Mouse (Mus musculus) left cerebral cortex, postnatal 14 days (tissue): ENCODE data around the gene Utp3. TPM values are rescaled to one million over a fixed set of nuclear protein-coding genes. Genes with fewer than 3 reads are reported as not detected.
A peak's percentile ranks its signal among the peaks of the same experiment; 100 is the strongest.
"Not testable (repeated sequence)": the region's sequence is repeated elsewhere in the genome, so short reads cannot be mapped to it uniquely, and the experiment has no call there.

ENCODE experiments used
- DNase-seq, 2 experiments: peaks; one replicate each; pipeline ENCODE4 v3.0.0; 2021 to 2022; ENCODE audit warnings: low spot score in 2 of 2, mixed read lengths in 1 of 2
- intact Hi-C: fragments of 180-260 bp; cut with DNase I; formaldehyde crosslinking; loops from one replicate; pipeline ENCODE4 v1.15.1; 2025
- long read RNA-seq, 2 experiments: library from polyadenylated mRNA; stranded (forward); transcript quantifications; one replicate each; pipeline ENCODE4 v2.0.0; 2021
- total RNA-seq, 2 experiments: library from RNA; stranded (reverse); gene quantifications; 2 replicates each; pipeline ENCODE4 v1.2.3; 2021

Utp3 gene
- 10 to 100 TPM; 24.8 to 25.6 TPM for total RNA-seq
- long read RNA-seq, experiment 1, transcript Utp3-201 (1 exons, 1,629 nt), result major isoform, 34 of 34 reads
- long read RNA-seq, experiment 1, partial matches to known transcripts, result 0 of 34 reads
- long read RNA-seq, experiment 1, other reads (novel, unspliced or antisense), result 0 of 34 reads
- long read RNA-seq, experiment 2, transcript Utp3-201 (1 exons, 1,629 nt), result major isoform, 30 of 30 reads
- long read RNA-seq, experiment 2, partial matches to known transcripts, result 0 of 30 reads
- long read RNA-seq, experiment 2, other reads (novel, unspliced or antisense), result 0 of 30 reads

- intact Hi-C loops, result no loop called here
Measured at GRCm38 (mm10) chr5:88554086-88554886, at the start of gene Utp3. Gene Utp3 (plus strand): TSS chr5:88554462.

DNA sequence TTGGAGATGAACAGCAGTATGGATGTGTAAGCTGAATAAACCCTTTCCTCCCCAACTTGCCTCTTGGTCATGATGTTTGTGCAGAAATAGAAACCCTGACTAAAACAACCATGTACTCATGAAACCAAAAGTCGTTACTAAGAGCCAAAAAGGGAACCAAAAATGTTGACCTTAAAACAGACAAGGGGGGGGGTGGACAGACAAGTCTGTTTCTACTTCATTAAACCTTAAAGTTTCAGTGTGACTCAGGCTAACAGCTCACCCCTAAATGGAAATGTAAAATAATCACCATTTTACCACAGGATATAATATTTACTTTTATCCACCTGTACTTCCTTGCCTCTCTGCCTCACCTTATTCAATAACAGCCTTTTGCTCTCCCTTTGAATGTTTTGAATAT lies 45.7 kb upstream of the Utp3 start:
- DNase-seq, result no peak
- intact Hi-C loops, result no loop called here

More at GRCm38 (mm10) chr5:88554086-88554886, at the start of gene Utp3:
- DNase-seq, result peak; percentile 98 to 99

DNA sequence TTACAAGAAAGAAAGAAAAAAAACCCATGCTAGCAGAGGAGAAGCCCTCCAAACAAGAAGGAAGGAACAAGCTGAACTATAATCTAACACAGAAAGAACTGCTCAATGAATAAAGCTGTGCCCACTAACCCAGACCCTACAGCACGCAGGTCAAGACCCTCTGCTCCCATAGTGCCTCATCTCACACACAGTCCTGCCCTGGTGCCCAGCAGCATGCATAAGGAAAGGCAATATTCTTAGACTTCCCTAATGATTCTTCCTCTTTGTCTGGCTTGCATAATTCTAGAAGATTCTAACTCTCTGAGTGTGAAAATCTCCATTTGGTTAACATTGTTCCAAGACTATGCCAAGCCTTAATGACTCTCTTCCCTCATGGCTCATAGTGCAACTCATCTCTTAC lies 45.3 kb upstream of the Utp3 start:
- intact Hi-C loops, result no loop called here
- no peak for DNase-seq

DNA sequence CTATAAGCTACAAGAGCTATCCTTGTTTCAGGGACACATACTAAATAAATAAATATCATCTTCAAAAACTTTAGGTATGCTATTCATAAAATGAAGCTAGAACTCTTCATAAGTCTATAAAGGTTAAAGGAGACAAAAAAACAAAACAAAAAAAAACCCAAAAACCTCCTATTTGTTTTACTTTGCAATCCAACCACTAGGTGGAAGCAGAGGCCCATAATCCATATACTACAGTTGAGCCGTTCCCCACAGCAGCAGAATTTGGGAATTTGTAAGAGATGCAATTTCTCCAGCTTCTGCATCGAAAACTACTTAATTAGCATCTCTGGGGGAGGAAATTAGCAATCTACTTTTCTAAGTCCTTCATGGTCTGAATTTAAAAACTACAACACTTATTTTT lies 35.0 kb upstream of the Utp3 start:
- intact Hi-C loops, result no loop called here
- peak; percentile 45 for DNase-seq

GRCm38 (mm10) chr5:88527657-88528056 lies 26.6 kb upstream of the Utp3 start, which contains the start of gene Jchain:
Gene Jchain (minus strand): TSS chr5:88527891.
- intact Hi-C loops, result no loop called here
- DNase-seq, result no peak

GRCm38 (mm10) chr5:88530908-88531307 lies 23.4 kb upstream of the Utp3 start:
- intact Hi-C loops, result no loop called here

GRCm38 (mm10) chr5:88534697-88535096 lies 19.6 kb upstream of the Utp3 start:
- DNase-seq, result no peak
- intact Hi-C loops, result no loop called here

More at GRCm38 (mm10) chr5:88530908-88531307, 23.4 kb upstream of the Utp3 start:
- DNase-seq, result no peak

- no peak for DNase-seq
- intact Hi-C loops, result no loop called here
Measured at GRCm38 (mm10) chr5:88540845-88541244, 13.4 kb upstream of the Utp3 start.

DNA sequence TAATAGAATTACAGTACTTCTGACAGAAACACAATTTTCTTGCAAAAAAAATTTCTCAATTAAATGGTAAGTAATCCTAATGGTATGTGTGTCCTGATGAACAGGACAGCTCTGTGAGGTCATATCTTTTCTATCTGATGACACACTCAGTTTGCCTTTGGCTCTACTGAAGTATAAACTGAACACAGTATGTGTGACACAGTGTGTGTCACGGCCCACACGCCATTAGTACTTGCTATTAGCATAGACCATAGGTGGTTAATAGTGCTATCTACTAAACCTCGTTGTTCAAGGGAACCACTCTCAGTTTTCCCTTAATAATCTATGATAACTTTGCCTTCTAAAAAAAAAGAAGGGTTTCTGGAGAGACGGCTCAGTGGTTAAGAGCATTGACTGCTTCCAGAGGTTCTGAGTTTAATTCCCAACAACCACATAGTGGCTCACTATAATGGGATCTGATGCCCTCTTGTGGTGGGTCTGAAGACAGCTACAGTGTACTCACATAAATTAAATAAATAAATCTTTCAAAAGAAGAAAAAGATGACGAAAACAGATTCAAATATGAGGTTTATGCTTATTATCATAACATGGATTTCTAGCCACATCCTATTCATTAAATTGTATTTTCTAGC lies 11.5 kb upstream of the Utp3 start:
- DNase-seq, result peak; percentile 52 to 65
- intact Hi-C loops, result no loop called here

DNA sequence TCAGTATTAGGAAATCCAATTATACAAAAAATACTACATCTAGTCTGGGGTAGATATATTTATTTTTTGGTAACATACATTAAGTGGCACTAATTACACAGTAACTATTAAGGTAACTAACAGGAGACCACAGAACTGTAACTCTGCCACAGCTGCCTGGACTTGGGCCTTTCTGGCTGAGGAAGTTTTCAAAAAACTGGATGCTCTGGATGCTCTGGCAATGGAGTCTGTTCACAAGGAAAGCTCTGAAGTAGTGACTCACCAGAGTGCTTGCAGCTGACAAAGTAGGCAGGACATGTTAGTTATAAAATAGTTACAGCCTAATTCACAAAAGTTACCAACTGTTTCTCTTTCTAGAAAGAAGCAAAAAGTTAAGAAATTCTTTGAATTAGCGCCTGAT lies 9.9 kb upstream of the Utp3 start:
- intact Hi-C loops, DNase-seq: not testable (repeated sequence)

GRCm38 (mm10) chr5:88545536-88545935 lies 8.7 kb upstream of the Utp3 start:
- DNase-seq, result no peak
- intact Hi-C loops, result no loop called here

GRCm38 (mm10) chr5:88553271-88554085 lies 784 bp upstream of the Utp3 start:
- intact Hi-C loops, result no loop called here
- no peak for DNase-seq

- no peak for DNase-seq
- intact Hi-C loops, result no loop called here
Measured at GRCm38 (mm10) chr5:88558991-88559390, 4.7 kb downstream of the Utp3 start.

DNA sequence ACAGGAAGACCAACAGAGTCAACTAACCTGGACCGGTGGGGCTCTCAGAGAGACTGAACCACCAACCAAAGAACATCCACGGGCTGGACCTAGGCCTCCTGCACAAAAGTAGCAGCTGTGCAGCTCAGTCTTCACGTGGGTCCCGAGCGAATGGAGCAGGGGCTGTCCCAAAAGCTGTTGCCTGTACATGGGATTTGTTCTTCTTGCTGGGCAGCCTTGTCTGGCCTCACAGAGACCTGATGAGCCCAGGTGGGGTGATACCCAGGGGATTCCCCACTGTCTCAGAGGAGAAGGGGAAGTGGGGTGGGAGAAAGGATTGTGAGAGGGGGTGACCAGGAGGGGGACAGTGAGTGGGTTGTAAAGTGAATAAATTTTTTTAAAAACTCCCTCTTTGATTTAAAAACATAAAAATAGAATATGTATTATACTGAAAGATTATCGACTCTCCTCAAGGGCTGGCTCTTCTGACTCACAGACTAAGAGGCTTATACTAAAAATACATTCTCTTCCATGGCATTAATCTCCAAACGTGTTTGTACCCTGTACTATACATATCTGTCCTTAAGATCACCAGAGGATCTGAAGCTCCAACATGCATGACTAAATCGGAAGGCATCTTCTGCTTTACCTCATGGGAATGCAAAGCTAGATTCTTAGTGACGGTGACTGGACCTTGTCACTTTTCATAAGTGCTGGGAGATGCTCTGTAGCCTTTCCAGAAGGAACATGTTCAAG lies 7.0 kb downstream of the Utp3 start:
- intact Hi-C loops, result no loop called here
- no peak for DNase-seq

- intact Hi-C loops, result no loop called here
- no peak for DNase-seq
Measured at GRCm38 (mm10) chr5:88562863-88563780, 8.9 kb downstream of the Utp3 start.

GRCm38 (mm10) chr5:88564501-88565147 lies 10.4 kb downstream of the Utp3 start, which contains the start of gene Rufy3:
Gene Rufy3 (plus strand): TSS chr5:88565040.
- DNase-seq, result peak in 1 of 2 experiments; percentile 72
- intact Hi-C loops, result no loop called here
